ENCODE assay signal across 22 mouse cellular contexts in genomic region chr15:85900801-85901200, GRCm38 (mm10). TPM values are rescaled to one million over a fixed set of nuclear protein-coding genes. Genes with fewer than 3 reads are reported as not detected.
DNase-seq lines count a peak whose midpoint lies in the region; ATAC-seq and TF ChIP-seq lines count a peak whose summit lies in the region.
"Had no signal": no experiment of that assay in that cellular context is flagged by ENCODE, and none has a peak within 500 bp of the region (broad histone marks: within the 10 kb centered on the region; RNA-seq: fewer than 3 reads in every experiment).

No protein-coding gene starts in this region.

- H3K9me3 ChIP-seq in hindbrain, embryonic 13.5 days = no peaks in the 10 kb centered on the region
- no peaks in the 10 kb centered on the region for H3K9me3 ChIP-seq in hindbrain, embryonic 14.5 days (ENCODE audit: control insufficient read depth, low read length)
- H3K9me3 ChIP-seq in ES-E14 (ENCODE audit: control insufficient read depth, insufficient read depth, low read depth, low read length) = no peaks in the 10 kb centered on the region
- H3K9me3 ChIP-seq: embryonic facial prominence, embryonic 12.5 days; embryonic facial prominence, embryonic 15.5 days; heart, embryonic 12.5 days; heart, embryonic 15.5 days; hindbrain, embryonic 10.5 days; hindbrain, embryonic 15.5 days had no signal

- H3K9ac ChIP-seq in hindbrain, embryonic 13.5 days = no peak overlapping the region
- no peak overlapping the region for H3K9ac ChIP-seq in hindbrain, embryonic 14.5 days
- H3K9ac ChIP-seq in ES-E14 (ENCODE audit: insufficient read depth, low read depth, low read length, poor library complexity, severe bottlenecking) = peak overlapping the region; percentile 32; the same call in 1 of the 2 replicates
- H3K9ac ChIP-seq: embryonic facial prominence, embryonic 12.5 days; embryonic facial prominence, embryonic 15.5 days; heart, embryonic 12.5 days; heart, embryonic 15.5 days; hindbrain, embryonic 15.5 days had no signal

- in situ Hi-C loops in ES-E14 (cut with MboI; ENCODE audit: low sequenced_read_pairs in 2 of 2, unreplicated experiment in 2 of 2) = loop anchor here in 1 of 2 experiments (25.0 kb wide), 1 partner anchor 236 kb away; no protein-coding TSS in a partner anchor

- H3K4me1 ChIP-seq in hindbrain, embryonic 13.5 days (replicated peaks) = peaks cover 4% of the 10 kb centered on the region; the same call in 1 of the 2 replicates
- no peaks in the 10 kb centered on the region for H3K4me1 ChIP-seq in hindbrain, embryonic 14.5 days (replicated peaks; ENCODE audit: control insufficient read depth, insufficient read depth, low read length)
- peaks cover 0 to 19% of the 10 kb centered on the region in 2 experiments; a peak in 1 of 4 replicates for H3K4me1 ChIP-seq in ES-E14 (ENCODE audit: control insufficient read depth in 2 of 2, insufficient read depth in 2 of 2, low read length in 2 of 2, poor library complexity in 1 of 2)
- H3K4me1 ChIP-seq: embryonic facial prominence, embryonic 12.5 days; embryonic facial prominence, embryonic 15.5 days; heart, embryonic 12.5 days; heart, embryonic 15.5 days; hindbrain, embryonic 15.5 days had no signal

- H3K36me3 ChIP-seq in hindbrain, embryonic 13.5 days = peaks cover 38% of the 10 kb centered on the region
- H3K36me3 ChIP-seq in hindbrain, embryonic 14.5 days (replicated peaks; ENCODE audit: control insufficient read depth, insufficient read depth) = peaks cover 21% of the 10 kb centered on the region
- H3K36me3 ChIP-seq in ES-E14 (ENCODE audit: control insufficient read depth, insufficient read depth, low read length, poor library complexity, severe bottlenecking) = peaks cover 17% of the 10 kb centered on the region; the same call in 1 of the 2 replicates

- H3K27ac ChIP-seq in hindbrain, embryonic 13.5 days = peak overlapping the region; percentile 19; the same call in 1 of the 2 replicates
- H3K27ac ChIP-seq in hindbrain, embryonic 14.5 days = no peak overlapping the region
- H3K27ac ChIP-seq in ES-E14 (ENCODE audit: insufficient read depth, low read depth, low read length, poor library complexity, severe bottlenecking) = no peak overlapping the region
- H3K27ac ChIP-seq: embryonic facial prominence, embryonic 12.5 days; embryonic facial prominence, embryonic 15.5 days; heart, embryonic 15.5 days; hindbrain, embryonic 10.5 days; hindbrain, embryonic 15.5 days had no signal

- WGBS in hindbrain, embryonic 13.5 days = 87% methylated on average over 12 of the region's 12 CpGs
- 80% methylated on average over 12 of the region's 12 CpGs for WGBS in hindbrain, embryonic 14.5 days

- H3K4me3 ChIP-seq in hindbrain, embryonic 13.5 days = no peak overlapping the region
- no peak overlapping the region for H3K4me3 ChIP-seq in hindbrain, embryonic 14.5 days (replicated peaks; ENCODE audit: low read length)
- H3K4me3 ChIP-seq in ES-E14 (ENCODE audit: insufficient read depth in 1 of 2, low read depth in 1 of 2, low read length in 2 of 2, poor library complexity in 1 of 2, severe bottlenecking in 1 of 2) = peak overlapping the region; percentile 35 to 36; a peak in 3 of 4 replicates
- H3K4me3 ChIP-seq: embryonic facial prominence, embryonic 12.5 days; embryonic facial prominence, embryonic 15.5 days; heart, embryonic 12.5 days; heart, embryonic 15.5 days; hindbrain, embryonic 10.5 days; hindbrain, embryonic 15.5 days had no signal

- no peak overlapping the region for H3K4me2 ChIP-seq in hindbrain, embryonic 13.5 days
- H3K4me2 ChIP-seq in hindbrain, embryonic 14.5 days (replicated peaks) = no peak overlapping the region
- H3K4me2 ChIP-seq: embryonic facial prominence, embryonic 12.5 days; embryonic facial prominence, embryonic 15.5 days; heart, embryonic 12.5 days; heart, embryonic 15.5 days; hindbrain, embryonic 15.5 days had no signal

- peak; percentile 60 for DNase-seq in adrenal gland, postnatal 14 days
- no peak for DNase-seq in adrenal gland, adult 18-20 months (ENCODE audit: low spot score in 2 of 2)
- no peak for DNase-seq in hindbrain, embryonic 14.5 days (ENCODE audit: low spot score)
- no peak for DNase-seq in ES-E14 (ENCODE audit: low read depth, low spot score)
- no peak for DNase-seq in layer of hippocampus, postnatal 36 days
- DNase-seq: cerebellum, adult 11 months; cerebellum, adult 2 months; cerebellum, adult 9-11 months; gastrocnemius, postnatal 25 days; heart, adult 18-20 months; heart, postnatal 10 days; heart, postnatal 36 days; kidney, adult 11 months; kidney, adult 8-10 months had no signal

- ATAC-seq in hindbrain, embryonic 13.5 days (ENCODE audit: low FRiP score) = no peak
- no peak for ATAC-seq in hindbrain, embryonic 14.5 days (ENCODE audit: low FRiP score)
- ATAC-seq: CD4-positive, CD25-positive, alpha-beta regulatory T cell, adult 4 months had no signal

- H3K27me3 ChIP-seq in hindbrain, embryonic 13.5 days = no peaks in the 10 kb centered on the region
- H3K27me3 ChIP-seq in hindbrain, embryonic 14.5 days (ENCODE audit: control insufficient read depth, insufficient read depth, low read length) = no peaks in the 10 kb centered on the region
- H3K27me3 ChIP-seq: embryonic facial prominence, embryonic 12.5 days; embryonic facial prominence, embryonic 15.5 days; heart, embryonic 15.5 days; hindbrain, embryonic 15.5 days had no signal

TF ChIP-seq in ES-E14, 5 proteins besides CTCF, POLR2A, EP300 and RAD21:
- TF ChIP-seq MAFK (IDR thresholded peaks at IDR 0.05; ENCODE audit: insufficient read depth, low read depth, low read length) = no peak
- TF ChIP-seq HCFC1 (IDR thresholded peaks at IDR 0.05; ENCODE audit: borderline replicate concordance, insufficient read depth, low read length) = no peak
- TF ChIP-seq ZNF384 (IDR thresholded peaks at IDR 0.05; ENCODE audit: low read depth, low read length) = no peak
- TF ChIP-seq ZC3H11A (IDR thresholded peaks at IDR 0.05; ENCODE audit: borderline replicate concordance, low read depth, low read length) = no peak
- TF ChIP-seq CHD2 (IDR thresholded peaks at IDR 0.05; ENCODE audit: low read depth, low read length) = no peak

RNA-seq across cellular contexts. Expression of gene Trmu, which starts 21.7 kb away (rescaled TPM):
- total RNA-seq in adrenal gland, postnatal 14 days (2021) = 32.1 and 34.9 TPM in 2 replicates
- 10 to 100 TPM; 25.0 to 32.7 TPM for total RNA-seq in adrenal gland, adult 18-20 months (2021)
- 40.8 and 47.9 TPM in 2 replicates for polyA plus RNA-seq in hindbrain, embryonic 13.5 days (2015; fragmentation: Nextera tagmentation; extraction: Ambion mirVana)
- 30.7 and 30.9 TPM in 2 replicates for polyA plus RNA-seq in hindbrain, embryonic 14.5 days (2014; fragmentation: Nextera tagmentation; extraction: Ambion mirVana)
- total RNA-seq in ES-E14 (2012; rRNA removed) = 30.4 and 32.2 TPM in 2 replicates
- 10 to 100 TPM; 33.9 to 36.8 TPM for total RNA-seq in layer of hippocampus, postnatal 36 days (2021)

RNA-seq across cellular contexts. Expression of gene Gtse1, which starts 41.3 kb away (rescaled TPM):
- 4.4 and 4.6 TPM in 2 replicates for total RNA-seq in adrenal gland, postnatal 14 days (2021)
- under 1 TPM; 0.58 to 0.70 TPM for total RNA-seq in adrenal gland, adult 18-20 months (2021)
- polyA plus RNA-seq in hindbrain, embryonic 13.5 days (2015; fragmentation: Nextera tagmentation; extraction: Ambion mirVana) = 8.9 and 9.1 TPM in 2 replicates
- polyA plus RNA-seq in hindbrain, embryonic 14.5 days (2014; fragmentation: Nextera tagmentation; extraction: Ambion mirVana) = 4.8 and 5.7 TPM in 2 replicates
- total RNA-seq in ES-E14 (2012; rRNA removed) = 114 and 140 TPM in 2 replicates
- total RNA-seq in layer of hippocampus, postnatal 36 days (2021) = under 1 TPM; 0.61 to 0.67 TPM

Comparison
In these comparisons a context has a peak if more than half of its experiments do, and no peak if none do; other contexts are left out.
1. H3K4me3 ChIP-seq: peak in ES-E14 (2 of 2); none in hindbrain, embryonic 13.5 days (single experiment) and hindbrain, embryonic 14.5 days (single experiment).
2. RNA of gene Gtse1, which starts 41.3 kb away (total RNA-seq): 114 to 140 TPM in ES-E14; 4.4 to 4.6 TPM in adrenal gland, postnatal 14 days, 0.58 to 0.70 TPM in adrenal gland, adult 18-20 months and 0.61 to 0.67 TPM in layer of hippocampus, postnatal 36 days; every median in the first group is over 10 times any median in the second.